Mouse (Mus musculus) A20 (cell line): ENCODE results near the gene AC161166.1.
"Not testable (repeated sequence)": the region's sequence is repeated elsewhere in the genome, so short reads cannot be mapped to it uniquely, and the experiment has no call there.

Experiments used
- DNase-seq: peaks from one replicate; pipeline ENCODE4 v3.0.0-alpha.2; 2011; ENCODE audit warnings: low read depth, low spot score

The AC161166.1 gene

DNA sequence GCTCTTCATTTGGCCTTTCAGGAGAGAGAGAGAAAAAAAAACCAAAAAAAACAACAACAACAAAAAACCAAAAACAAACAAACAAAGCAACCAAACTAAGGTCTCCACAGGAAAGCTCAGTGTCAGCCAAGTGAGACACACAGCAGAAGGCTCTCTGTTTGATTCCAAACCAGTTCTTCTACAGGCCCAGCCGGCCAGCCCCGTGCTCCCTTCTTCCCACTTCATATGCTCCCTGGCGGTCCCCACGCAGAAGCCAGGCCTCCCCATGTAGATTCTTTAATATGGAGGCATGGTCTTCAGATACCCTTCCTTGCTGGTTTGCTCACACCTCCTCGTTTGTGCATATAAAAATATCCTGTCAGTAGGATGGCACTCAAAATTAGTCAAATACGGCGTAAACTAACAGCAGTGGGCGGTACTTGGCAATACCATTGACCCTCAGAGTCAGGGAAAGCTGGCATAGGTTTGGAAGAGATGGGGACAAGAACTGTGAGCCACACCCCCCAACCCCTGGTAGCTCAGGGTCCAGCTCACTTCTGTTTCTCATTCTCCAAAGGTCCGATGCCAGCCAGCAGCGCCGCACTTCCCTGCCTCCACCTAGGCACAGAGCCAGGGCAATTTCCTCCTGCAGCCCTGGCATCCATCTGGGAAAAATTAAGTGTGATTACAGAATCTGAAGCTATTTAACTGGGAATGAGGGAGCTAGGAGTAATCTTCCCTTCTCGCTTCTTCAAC lies 13.6 kb upstream of the AC161166.1 start:
- no peak for DNase-seq

DNA sequence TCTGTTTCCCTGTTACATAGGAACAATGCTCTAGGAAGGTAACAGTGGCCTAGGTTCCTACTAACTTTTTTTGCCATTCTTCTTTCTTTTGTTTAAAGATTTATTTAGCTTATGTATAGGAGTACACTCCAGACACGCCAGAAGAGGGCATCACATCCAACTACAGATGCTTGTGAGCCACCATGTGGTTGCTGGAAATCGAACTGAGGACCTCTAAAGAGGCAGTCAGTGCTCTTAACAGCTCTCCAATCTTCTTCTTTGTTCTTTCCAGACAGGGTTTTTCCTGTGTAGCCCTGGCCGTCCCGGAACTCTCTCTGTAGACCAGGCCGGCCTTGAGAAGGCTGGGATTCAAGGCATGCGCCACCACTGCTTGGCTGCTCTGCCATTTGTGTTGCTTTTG lies 12.7 kb upstream of the AC161166.1 start:
- DNase-seq: peak; percentile 35

DNA sequence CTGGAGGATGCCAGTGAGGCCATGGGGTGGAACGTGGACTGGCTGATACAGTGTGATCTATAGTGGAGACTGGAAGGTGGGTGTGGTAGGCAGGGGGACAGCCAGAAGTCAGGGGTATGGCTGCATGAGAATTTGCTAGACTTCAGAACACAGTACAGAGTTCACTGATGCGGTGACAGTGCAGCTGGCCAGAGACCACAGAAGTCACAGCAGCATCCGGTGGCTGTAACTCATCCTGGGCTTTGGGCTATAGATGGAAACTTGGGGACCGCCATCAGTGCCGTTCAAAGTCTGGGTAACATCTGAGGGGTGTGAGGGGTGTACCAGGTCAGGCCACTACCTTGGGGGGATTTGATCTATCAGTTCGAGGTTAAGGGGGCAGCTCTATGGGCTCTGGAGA lies 11.5 kb upstream of the AC161166.1 start:
- peak; percentile 65 for DNase-seq

DNA sequence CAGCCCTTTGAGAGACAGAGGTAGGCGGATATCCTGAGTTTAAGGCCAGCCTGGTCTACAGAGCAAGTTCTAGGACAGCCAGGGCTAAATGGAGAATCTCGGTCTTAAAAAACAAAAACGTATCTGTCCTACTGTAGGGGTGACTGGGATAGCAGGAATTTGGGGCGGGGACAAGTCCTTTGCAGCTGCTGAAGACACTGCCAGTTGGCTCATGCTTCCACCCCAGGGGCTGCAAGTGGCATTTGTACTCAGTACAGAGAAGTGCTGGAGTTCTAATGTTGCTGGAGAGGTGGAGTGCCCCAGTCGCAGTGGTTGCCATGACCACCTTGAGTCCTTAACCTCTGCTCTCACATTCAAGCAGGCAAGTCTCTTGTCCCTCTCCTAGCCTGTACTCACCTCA lies 10.6 kb upstream of the AC161166.1 start:
- no peak for DNase-seq

DNA sequence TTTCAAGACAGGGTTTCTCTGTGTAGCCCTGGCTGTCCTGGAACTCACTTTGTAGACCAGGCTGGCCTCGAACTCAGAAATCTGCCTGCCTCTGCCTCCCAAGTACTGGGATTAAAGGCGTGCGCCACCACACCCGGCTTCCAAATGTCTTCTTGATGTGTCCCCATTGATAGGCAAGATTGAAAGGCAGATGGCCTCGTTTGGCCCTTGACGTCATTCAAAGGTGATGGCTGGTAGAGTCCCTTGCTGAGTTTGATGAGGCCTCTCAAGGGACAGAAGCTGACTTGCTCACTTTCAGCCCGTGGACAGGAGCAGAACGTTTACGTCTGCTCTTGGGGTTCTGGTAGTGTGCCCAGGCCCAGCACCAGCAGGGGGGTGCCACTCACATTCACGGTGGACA lies 7.8 kb upstream of the AC161166.1 start:
- not testable (repeated sequence) for DNase-seq

DNA sequence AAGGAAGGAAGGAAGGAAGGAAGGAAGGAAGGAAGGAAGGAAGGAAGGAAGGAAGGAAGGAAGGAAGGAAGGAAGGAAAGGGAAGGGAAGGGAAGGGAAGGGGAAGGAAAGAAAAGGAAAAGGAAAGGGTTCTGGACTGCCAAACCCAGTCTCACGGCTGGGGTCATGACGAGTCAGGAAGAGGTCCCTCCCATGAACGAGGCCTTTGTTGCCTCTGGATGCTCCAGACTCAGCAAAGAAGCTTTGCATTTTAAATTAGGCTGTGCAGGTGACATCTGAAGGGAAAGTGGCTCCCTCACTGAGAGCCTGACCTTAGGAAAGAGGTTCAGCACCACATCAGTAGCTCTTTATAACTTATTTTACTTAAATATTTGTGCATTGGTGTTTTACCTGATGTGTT lies 6.9 kb upstream of the AC161166.1 start:
- no peak for DNase-seq

DNA sequence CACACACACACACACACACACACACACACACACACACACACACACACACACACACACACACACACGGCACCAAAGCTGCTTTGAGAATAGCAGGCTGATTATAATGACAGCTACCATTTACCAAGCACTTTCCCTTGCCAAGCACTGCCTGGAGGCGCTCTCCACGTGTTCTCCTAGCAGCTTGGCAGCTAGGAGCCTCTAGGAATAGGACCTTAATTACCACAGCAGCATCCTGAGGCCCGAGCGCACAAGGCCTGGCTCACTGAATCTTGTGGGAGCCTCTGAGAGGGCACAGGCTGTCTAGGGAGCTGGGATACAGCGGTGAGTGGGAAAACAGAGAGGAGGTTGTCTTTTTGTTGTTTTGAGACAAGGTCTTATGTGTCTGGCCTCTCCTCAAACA lies 5.4 kb upstream of the AC161166.1 start:
- DNase-seq: no peak

DNA sequence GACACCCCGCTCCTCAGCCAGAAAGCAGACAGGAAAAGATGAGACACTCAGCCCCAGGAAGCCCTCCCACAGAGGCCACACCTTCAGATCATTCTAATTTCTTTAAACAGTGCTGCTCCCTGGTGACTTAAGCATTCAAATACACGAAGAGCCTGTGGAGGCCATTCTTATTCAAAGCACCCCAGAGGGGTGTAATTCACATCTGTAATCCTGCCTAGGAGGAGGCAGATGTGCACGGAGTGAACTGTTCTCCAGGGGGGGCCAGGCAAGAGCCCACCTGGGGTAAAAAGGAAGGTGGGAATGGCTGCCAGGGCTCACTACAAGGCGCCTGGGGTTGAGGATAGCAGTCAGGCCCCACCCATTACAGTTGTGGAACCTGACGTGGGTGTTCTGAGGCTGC lies 4.8 kb upstream of the AC161166.1 start:
- DNase-seq: no peak

DNA sequence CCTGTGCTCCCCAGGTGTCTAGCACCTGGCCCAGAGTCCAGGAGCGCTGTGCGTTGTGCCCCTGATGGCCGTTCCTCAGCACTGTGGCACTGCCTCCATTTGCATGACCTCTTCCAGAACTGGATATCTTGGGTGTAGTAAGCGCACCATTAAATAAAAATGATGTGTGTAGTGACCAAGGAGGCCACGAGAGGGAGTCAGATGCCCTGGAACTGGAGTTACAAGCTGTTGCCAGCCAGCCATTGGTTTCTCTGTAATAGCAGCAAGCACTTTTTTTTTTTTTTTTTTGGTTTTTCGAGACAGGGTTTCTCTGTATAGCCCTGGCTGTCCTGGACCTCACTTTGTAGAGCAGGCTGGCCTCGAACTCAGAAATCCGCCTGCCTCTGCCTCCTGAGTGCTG lies 4.1 kb upstream of the AC161166.1 start:
- peak; percentile 70 for DNase-seq

DNA sequence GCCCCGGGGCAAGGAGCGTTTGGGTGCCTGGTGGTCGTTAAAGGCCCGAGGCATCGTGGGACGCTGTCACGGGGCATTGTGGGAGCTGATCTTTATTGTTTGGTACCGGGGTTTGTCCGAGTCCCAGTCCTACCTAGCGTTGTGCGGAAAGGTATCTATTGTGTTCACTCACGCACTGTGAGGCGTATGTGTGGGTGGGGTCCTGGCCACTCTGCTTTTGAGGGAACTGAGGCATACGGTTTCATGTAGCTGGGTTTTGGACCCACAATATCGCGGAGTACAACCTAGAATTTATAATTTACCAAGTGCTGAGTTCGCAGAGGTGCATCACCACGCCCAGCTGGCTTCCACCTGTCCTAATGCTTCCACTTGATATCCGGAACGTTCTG lies 4.5 kb downstream of the AC161166.1 start:
- DNase-seq: no peak

DNA sequence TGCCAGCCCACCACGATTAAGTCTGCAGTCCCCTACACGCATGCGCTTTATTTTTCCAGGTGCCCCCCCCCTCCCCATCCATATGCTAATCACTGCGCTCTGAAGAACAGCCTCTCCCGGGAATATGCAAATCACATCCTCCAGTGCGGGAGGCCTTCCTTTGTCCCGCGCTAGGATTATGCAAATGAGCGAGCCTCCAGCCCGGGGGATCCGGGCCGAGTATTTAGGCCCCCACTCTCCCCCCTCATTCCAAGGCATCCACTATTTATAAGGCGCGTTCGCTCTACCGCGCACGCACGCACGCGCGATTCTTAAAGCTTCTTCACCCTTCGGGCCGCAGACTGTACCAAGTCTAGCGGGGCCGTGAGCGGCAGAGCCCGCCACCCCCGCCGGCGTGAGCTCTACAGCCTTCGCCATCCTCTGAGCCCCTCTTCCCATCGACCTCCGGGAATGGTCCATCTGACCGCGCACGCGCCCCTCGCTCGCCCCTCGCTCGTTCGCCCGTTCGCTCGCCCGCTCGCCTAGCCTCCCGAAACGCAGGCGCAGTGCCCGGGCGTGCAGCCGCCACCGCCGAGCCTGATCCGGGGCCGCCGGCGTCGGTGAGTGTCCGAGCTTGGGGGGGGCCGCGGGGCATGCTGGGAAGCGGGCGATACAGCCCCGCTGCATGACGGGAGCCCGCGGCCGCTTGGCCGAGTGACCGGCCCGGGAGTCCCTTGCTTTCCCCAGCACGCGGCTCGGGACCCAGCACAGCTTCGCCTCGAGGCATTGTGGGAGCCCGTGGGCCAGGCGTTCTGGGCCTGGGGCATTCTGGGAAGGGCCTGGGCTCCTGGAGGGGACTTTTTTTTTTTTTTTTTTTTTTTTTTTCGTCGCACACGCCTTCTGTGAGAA lies 5.2 kb downstream of the AC161166.1 start, which contains the start of gene Zfp428:
Gene Zfp428 (plus strand): TSS at position 169 of the 888 bp plus-strand sequence.
- peak; percentile 89 for DNase-seq

DNA sequence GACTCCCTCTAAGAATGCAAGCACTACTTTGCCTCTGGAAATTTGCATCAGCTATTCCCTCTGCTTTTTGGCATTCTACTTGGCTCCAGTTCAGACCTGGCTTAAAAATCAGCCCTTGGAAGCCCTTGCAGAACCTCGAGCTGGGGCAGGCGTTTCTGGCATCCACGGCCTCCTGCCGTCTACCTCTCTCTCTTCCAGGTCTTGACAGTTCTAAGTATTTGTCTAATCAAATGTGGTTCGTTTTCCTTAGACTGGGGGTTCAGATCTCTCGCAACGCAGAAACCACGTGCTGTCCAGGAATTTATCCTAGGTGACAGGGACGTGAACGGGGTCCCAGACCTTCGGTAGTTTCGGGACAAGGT lies 5.8 kb downstream of the AC161166.1 start:
- DNase-seq: no peak

DNA sequence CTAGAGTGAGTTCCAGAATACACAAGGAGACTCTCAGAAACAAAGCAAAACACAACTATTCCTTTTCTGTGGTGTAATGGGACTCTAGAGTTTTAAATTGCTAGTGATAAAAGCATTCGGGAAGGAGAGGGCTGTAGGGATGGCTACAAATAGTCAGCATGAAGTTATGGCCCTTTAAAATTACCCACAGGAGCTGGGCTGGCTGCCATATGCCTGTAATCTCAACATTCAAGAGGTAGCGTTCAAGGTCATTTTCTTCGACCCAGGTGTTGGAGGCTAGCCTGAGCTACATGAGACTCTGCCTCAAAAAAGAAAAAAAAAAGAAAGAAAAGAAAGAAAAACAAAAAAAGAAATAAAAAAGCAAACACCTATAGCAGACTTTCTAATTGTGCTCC lies 6.2 kb downstream of the AC161166.1 start:
- DNase-seq: no peak

DNA sequence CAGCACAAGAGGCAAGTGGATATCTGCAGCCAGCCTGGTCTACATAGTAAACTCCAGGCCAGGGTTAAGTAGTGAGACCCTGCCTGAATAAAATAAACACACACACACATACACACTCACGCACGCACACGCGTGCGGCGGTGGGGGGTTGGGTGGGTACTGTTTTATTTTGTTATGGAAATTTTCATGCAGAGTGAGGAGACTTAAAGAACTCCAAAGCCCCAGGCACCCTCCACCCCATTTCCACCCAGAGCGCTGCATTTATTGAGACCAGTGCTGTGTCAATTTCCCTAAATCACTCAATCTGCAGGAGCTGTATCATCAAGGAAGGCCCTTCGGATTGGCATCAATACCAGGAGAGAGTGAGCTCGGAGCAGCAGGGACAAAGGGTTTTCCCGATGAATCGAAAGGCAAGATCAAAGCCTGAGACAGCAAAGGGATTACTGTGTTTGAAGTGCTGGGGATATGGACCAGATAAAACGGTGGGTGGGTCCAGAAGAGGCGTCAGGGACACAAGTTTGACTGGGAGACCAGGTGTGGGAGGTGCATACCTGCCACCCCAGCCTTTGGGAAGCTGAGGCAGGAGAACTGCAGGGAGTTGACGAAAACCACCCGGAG lies 6.7 kb downstream of the AC161166.1 start:
- no peak for DNase-seq

DNA sequence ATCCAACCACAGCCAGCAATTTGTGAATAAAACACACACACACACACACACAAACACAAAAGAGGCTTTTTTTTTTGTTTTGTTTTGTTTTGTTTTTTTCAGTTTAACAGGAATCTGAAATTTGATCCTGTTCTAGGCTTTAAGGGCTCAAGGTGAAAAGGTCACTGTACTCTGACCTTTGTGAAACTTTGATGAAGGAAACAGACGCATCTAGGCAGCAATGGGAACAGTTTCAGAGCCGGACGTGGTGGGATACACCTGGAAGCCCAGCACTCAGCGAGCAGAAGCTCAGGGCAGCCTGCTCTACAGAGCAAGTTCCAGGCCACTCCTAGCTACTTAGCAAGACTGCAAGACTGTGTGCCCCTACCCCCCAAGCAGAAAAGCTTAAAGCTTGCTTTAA lies 7.4 kb downstream of the AC161166.1 start:
- no peak for DNase-seq

DNA sequence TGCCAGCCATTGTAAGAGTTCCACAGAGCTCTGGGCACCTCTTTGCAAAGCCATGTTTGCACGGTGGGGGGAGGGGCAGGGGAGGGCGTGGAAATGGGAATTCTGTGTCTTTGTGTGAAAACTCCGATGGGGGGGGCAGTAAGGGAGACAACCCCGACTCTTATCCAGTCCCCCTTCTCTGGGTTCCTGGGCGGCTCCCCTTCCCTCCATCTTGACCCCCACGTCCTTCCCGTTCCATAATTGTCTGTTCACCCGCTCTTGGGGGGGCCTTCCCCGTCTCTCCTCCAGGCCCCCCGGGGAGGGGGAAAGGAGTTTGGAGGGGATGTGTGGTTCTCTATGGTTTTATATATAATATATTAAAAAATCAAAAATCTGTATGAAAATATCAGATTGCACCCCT lies 8.3 kb downstream of the AC161166.1 start:
- no peak for DNase-seq

DNA sequence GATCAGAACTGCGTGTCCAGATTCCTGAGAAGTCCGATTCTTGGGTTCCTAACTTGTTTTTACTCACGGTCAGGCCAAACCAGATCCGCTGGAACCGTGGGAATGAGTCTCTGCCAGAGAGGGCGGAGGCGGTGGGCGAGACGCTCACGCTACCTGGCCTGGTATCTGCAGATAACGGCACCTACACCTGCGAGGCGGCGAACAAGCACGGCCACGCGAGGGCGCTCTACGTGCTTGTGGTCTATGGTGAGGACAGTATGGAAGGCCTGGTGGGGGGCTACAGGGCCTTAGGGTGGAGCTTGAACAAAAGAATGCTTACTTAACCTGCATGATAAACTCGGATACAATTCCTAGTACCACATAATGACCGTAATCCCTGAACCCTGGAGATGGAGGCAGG lies 10.8 kb downstream of the AC161166.1 start:
- peak; percentile 68 for DNase-seq

DNA sequence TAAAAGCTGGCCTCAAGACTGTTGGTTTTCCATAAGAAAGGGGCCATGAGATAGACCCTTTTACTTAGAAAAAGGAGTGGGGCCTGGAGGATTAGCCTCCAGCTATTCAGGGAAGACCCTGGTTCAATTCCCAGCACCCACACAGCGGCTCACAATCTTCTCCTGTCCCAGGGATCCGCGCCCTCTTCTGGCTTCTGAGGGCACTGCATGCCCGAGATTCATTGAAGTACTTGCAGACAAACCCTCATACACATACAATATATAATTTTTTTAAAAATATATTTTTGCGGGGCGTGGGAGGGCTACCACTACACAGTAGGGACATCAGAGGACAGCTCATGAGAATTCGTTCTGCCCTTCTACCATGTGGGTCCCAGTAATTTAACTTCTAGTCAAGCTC lies 11.3 kb downstream of the AC161166.1 start:
- DNase-seq: peak; percentile 66

DNA sequence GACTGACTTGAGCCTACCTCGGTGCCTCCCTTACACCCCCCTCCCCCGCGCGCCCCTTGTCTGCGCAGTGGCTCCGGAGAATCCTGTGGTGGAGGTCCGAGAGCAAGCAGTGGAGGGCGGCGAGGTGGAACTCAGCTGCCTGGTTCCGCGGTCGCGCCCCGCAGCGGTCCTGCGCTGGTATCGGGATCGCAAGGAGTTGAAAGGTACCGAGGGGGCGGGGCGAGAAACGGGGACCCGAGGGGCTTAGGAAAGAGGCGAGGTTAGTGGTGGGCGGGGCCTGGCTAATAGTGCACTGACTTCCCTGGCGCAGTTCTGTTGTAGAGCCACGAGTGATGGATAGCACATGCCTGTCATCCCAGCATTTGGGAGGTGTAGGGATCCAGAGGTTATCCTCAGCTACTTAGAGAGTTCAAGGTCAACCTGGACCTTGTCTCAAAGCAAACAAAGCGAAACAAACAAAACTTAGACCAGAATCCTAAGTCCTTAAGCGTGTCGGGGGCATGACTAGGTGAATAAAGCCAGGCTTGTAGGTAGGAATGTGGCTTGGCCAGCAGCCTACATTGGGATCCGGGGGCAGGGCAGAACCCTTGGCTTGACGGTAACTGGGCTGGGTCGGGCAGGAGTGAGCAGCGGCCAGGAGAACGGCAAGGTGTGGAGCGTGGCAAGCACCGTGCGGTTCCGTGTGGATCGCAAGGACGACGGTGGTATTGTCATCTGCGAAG lies 12.2 kb downstream of the AC161166.1 start:
- no peak for DNase-seq

DNA sequence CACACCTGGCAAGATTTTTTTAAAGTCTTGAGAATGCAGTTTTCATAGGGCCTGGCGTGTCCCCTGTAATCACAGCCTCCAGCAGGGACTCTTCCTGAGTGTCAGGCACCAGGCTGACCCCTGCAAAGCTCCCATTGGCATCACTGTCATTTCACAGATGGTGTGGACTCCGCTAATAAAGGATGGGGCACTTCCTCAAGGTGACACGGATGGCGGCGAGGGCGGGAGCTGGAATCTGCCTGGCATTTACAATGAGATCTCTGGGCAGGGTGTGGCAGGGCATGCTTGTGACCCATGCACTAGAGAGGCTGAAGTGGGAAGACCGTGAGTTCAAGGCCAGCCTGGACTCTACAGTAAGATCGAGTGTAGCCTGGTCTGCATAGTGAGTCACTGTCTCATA lies 24.0 kb downstream of the AC161166.1 start:
- no peak for DNase-seq

DNA sequence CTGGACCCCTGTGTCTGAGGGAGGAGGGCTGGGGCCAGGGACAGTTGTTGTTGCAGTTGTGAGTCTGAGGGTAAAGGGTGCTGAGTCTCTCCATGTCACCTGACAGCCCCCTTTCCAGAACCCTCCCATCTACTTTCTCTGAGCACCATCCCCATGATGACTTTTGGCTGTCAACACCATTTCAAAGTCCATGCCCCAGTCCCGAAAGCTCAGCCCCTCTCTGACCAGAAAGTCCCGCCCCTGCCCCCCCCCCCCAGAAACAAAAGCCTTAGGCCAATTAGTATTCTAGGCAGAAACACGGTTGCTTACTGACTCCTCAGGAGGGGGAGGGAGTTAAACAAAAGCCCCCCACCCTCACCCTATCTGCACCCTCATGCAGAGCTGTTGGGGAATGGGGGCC lies 24.9 kb downstream of the AC161166.1 start:
- DNase-seq: no peak

DNA sequence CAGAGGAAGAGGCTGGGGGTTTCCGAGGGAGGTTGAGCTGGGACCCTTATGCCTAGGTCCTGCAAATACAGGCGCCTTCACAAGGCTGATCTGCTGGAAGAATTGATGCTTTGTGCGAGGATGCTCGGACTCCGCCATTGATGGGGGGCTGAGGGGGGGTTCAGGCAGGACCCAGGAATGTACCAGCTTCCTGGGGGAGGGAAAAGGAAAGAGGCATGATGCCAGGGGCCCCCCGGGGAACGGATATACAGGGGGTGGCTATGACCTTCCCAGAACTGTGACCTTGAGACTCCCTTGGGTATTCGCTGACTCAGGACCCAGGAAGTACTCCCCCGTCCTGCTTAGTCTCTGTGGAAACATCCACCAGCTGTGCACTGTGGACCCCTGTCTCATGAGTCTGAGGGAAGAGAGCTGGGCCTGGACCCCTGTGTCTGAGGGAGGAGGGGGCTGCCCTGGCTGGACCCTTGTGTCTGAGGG lies 25.6 kb downstream of the AC161166.1 start:
- DNase-seq: no peak
